Mouse (Mus musculus) ES-Bruce4 (cell line): ENCODE results near the gene Ankrd65.
A peak's percentile ranks its signal among the peaks of the same experiment; 100 is the strongest.

Experiments used
- CTCF ChIP-seq: IDR thresholded peaks from one replicate; pipeline ENCODE4 v1.8.1; 2011; ENCODE audit warnings: low read depth, low read length
- EP300 ChIP-seq: IDR thresholded peaks from 2 replicates; pipeline ENCODE4 v1.6.1; 2011; ENCODE audit warnings: low read depth, low read length; ENCODE audit not compliant: insufficient read depth
- POLR2A ChIP-seq: IDR thresholded peaks from one replicate; pipeline ENCODE4 v1.8.1; 2011; ENCODE audit warnings: low read length; ENCODE audit not compliant: insufficient read depth

- TF ChIP-seq CTCF (no peak), POLR2A (no peak), EP300 (0 out of 2 replicates have a peak, but pooled peaks have one; percentile 16)
Measured at GRCm38 (mm10) chr4:155774280-155774754, 15.9 kb upstream of the Ankrd65 start, which contains the start of gene Vwa1.
